Mouse (Mus musculus) lung, postnatal 14 days (tissue): ENCODE results near the gene Lefty1.
A peak's percentile ranks its signal among the peaks of the same experiment; 100 is the strongest.
"Not testable (repeated sequence)": the region's sequence is repeated elsewhere in the genome, so short reads cannot be mapped to it uniquely, and the experiment has no call there.

Experiments
- DNase-seq: peaks from one replicate; pipeline ENCODE4 v3.0.0; 2021

Gene Lefty1

GRCm38 (mm10) chr1:180956973-180957381, 22.2 kb downstream of the Lefty1 start:
- DNase-seq = peak; percentile 63

- DNase-seq = no peak
Observed at GRCm38 (mm10) chr1:180957989-180958388, 23.2 kb downstream of the Lefty1 start.

GRCm38 (mm10) chr1:180958797-180959196, 24.0 kb downstream of the Lefty1 start:
- no peak for DNase-seq

- DNase-seq = no peak
Observed at GRCm38 (mm10) chr1:180965786-180966185, 31.0 kb downstream of the Lefty1 start.

- no peak for DNase-seq
Observed at GRCm38 (mm10) chr1:180966542-180966941, 31.7 kb downstream of the Lefty1 start.

- DNase-seq = no peak
Observed at GRCm38 (mm10) chr1:180967261-180967660, 32.4 kb downstream of the Lefty1 start.

GRCm38 (mm10) chr1:180972941-180973340, 38.1 kb downstream of the Lefty1 start:
- DNase-seq = no peak

- DNase-seq = peak; percentile 54
Observed at GRCm38 (mm10) chr1:180974126-180974746, 39.4 kb downstream of the Lefty1 start.

- peak; percentile 62 for DNase-seq
Observed at GRCm38 (mm10) chr1:180976110-180976679, 41.4 kb downstream of the Lefty1 start.

GRCm38 (mm10) chr1:180979484-180980251, 44.8 kb downstream of the Lefty1 start:
- DNase-seq = no peak

GRCm38 (mm10) chr1:180980464-180980863, 45.6 kb downstream of the Lefty1 start:
- DNase-seq = no peak

- DNase-seq = not testable (repeated sequence)
Observed at GRCm38 (mm10) chr1:180981298-180982046, 46.6 kb downstream of the Lefty1 start.

- no peak for DNase-seq
Observed at GRCm38 (mm10) chr1:180986701-180987100, 51.9 kb downstream of the Lefty1 start.

- peak; percentile 84 for DNase-seq
Observed at GRCm38 (mm10) chr1:180987759-180988158, 52.9 kb downstream of the Lefty1 start.
